Mouse (Mus musculus): ENCODE data around the gene Noxo1.
A peak's percentile ranks its signal among the peaks of the same experiment; 100 is the strongest.

The Noxo1 gene

DNA sequence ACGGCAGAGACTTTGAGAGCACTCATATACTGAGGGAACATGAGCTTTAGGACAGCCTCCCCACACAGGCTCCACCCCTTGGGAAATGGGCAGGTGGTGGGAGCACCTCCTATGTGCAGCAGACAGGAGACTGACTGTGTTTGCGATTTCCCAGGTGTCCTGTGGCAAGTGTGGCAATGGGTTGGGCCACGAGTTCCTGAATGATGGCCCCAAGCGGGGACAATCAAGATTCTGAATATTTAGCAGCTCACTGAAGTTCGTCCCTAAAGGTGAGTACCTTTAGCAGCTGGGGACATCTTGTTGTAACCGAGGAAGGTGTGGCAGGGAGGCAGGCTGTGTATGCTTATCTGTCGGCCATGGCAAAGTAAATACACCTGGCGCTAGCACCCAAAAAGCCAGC is 43.9 kb downstream of the Noxo1 start:
- DNase-seq (ENCODE audit: low spot score) = peak; percentile 38

DNA sequence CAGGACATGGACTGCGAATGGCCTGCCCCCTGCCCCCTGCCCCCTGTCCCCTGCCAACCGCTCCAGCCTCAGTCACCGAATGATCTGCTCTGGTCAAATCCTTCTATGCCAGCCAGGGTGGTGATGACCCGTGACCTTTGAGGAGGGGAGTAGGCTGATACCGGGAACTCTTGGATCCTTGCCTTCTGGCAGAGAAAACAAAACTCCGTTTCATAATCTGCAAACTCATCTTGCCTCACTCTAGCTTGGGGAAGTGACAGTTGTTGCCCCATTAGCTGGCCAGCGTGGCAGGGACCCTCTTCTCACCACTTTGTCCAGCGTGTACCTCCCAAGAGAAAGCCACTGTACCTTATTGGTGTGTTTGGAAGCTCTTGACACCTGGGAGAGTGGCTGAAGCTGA is 46.3 kb downstream of the Noxo1 start:
- DNase-seq (ENCODE audit: low spot score) = no peak

- no peak for DNase-seq (ENCODE audit: low spot score)
Observed at GRCm38 (mm10) chr17:24743896-24744295, 47.9 kb downstream of the Noxo1 start.

DNA sequence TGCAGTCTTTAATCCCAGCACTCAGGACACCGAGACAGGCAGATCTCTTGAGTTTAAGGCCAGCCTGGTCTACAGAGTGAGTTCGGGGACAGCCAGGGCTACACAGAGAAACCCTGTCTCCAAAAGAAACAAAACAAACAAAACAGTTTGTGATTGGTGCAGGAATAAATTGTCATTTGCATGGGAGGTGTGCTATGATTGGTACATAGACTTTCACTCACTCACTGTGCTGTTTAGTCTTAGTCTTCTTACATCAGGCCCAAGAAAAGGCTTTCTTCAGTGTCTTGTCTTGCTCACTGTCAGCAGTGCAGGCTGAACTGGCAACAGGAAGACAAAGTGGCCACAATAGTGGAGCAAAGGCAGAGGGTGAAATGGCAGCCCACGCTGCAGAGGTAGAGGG is 48.3 kb downstream of the Noxo1 start:
- DNase-seq (ENCODE audit: low spot score) = no peak

DNA sequence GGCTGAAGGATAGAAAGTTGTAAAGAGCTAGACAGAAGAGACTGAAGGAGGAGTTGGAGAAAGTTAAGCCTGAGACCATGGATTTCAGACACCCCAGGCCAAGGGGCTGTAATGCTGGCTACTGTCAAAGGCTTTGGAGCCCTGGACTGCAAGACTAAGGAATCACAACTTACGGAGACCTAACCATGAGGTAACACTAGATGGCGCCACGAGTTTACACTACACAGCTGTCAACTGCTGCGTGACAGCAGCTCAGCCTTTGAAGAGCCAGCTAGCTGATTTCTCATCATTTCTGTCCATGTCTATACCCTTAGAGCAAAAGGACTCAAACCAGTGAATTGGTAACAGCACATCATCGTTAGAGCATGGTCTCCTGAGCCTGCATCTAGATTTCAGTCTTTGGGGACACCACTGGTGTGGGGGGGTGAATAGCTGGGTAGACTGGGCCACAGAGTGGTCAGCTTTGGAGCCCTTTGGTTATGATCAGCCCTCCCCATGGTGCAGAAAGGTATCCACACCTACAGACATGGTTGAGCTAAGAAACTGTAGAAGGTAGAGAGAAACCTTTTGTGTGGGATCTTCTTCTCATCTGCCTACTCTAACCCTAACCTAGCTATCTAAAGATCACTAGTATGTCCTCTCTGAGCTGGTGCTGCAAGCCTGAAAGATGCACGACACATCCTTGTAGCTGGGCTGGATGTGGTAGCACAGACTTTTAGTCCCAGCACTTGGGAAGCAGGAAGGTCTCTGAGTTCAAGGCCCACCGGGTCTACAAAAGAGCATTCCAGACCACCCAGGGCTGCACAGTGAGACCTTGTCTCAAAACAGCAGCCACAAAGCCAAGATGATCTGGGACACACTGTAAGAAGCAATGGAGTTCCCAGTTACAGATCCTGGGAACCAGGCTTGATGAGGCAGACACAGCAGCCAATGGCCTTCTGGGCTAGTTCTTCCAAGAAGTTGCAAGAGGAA is 49.8 kb downstream of the Noxo1 start:
- DNase-seq (ENCODE audit: low spot score) = peak; percentile 87

GRCm38 (mm10) chr17:24746986-24747385 is 51.0 kb downstream of the Noxo1 start:
- no peak for DNase-seq (ENCODE audit: low spot score)
